Mouse (Mus musculus): Measurements from ENCODE around the gene Fv1.
"Not testable (repeated sequence)": the region's sequence is repeated elsewhere in the genome, so short reads cannot be mapped to it uniquely, and the experiment has no call there.

Gene Fv1

GRCm38 (mm10) chr4:147868450-147869031, at the start of gene Fv1, which contains the start of gene Miip:
TSS of gene Fv1 (plus strand) at chr4:147868979.
TSS of gene Miip (minus strand) at chr4:147868816.
- peak; percentile 91 to 96 for DNase-seq

- DNase-seq = not testable (repeated sequence)
These were observed 49.1 kb upstream of the Fv1 start for GRCm38 (mm10) chr4:147819659-147820058.

- not testable (repeated sequence) for DNase-seq
These were observed 47.4 kb upstream of the Fv1 start for GRCm38 (mm10) chr4:147821414-147821813.

- DNase-seq = no peak
These were observed 44.4 kb upstream of the Fv1 start for GRCm38 (mm10) chr4:147824389-147824788.

GRCm38 (mm10) chr4:147839282-147839681, 29.5 kb upstream of the Fv1 start:
- DNase-seq = peak in 1 of 2 experiments; percentile 31

GRCm38 (mm10) chr4:147842871-147843270, 25.9 kb upstream of the Fv1 start:
- DNase-seq = no peak

GRCm38 (mm10) chr4:147847614-147848583, 20.9 kb upstream of the Fv1 start, which contains the start of gene Zfp933:
TSS of gene Zfp933 (minus strand) at chr4:147848366.
- peak; percentile 75 to 78 for DNase-seq

- DNase-seq = no peak
These were observed 20.2 kb upstream of the Fv1 start for GRCm38 (mm10) chr4:147848584-147848991.

GRCm38 (mm10) chr4:147850776-147851175, 18.0 kb upstream of the Fv1 start:
- no peak for DNase-seq

GRCm38 (mm10) chr4:147862051-147862450, 6.7 kb upstream of the Fv1 start:
- DNase-seq = no peak

- no peak for DNase-seq
These were observed 3.1 kb upstream of the Fv1 start for GRCm38 (mm10) chr4:147865651-147866050.

- no peak for DNase-seq
These were observed 2.7 kb upstream of the Fv1 start for GRCm38 (mm10) chr4:147866056-147866455.

GRCm38 (mm10) chr4:147866793-147867192, 2.0 kb upstream of the Fv1 start:
- DNase-seq = not testable (repeated sequence)

GRCm38 (mm10) chr4:147867563-147868449, 973 bp upstream of the Fv1 start:
- DNase-seq = no peak

GRCm38 (mm10) chr4:147869238-147869637, 459 bp downstream of the Fv1 start:
- no peak for DNase-seq

GRCm38 (mm10) chr4:147875852-147876575, 7.2 kb downstream of the Fv1 start:
- no peak for DNase-seq

- no peak for DNase-seq
These were observed 9.8 kb downstream of the Fv1 start for GRCm38 (mm10) chr4:147878537-147878936.

- no peak for DNase-seq
These were observed 10.7 kb downstream of the Fv1 start for GRCm38 (mm10) chr4:147879456-147879855.

GRCm38 (mm10) chr4:147879865-147880264, 11.1 kb downstream of the Fv1 start:
- DNase-seq = no peak

GRCm38 (mm10) chr4:147881792-147882191, 13.0 kb downstream of the Fv1 start:
- no peak for DNase-seq

- DNase-seq = no peak
These were observed 14.3 kb downstream of the Fv1 start for GRCm38 (mm10) chr4:147883041-147883440.

GRCm38 (mm10) chr4:147884138-147884537, 15.4 kb downstream of the Fv1 start:
- DNase-seq = no peak

All from cerebellum, adult 18-20 months (tissue).